Mouse (Mus musculus) CD4-positive, CD25-positive, alpha-beta regulatory T cell, adult 2 months (primary cell): ENCODE data around the gene Traf7.

Source experiments
- DNase-seq: peaks from one replicate; pipeline ENCODE4 v3.0.0-alpha.2; 2012; ENCODE audit warnings: low read depth, low spot score

The Traf7 gene

GRCm38 (mm10) chr17:24527723-24528559 is at the start of gene Traf7:
Gene Traf7 (minus strand): TSS chr17:24527938.
- DNase-seq, result peak; percentile 97

- no peak for DNase-seq
These were observed 46.1 kb upstream of the Traf7 start for GRCm38 (mm10) chr17:24573811-24574210.

GRCm38 (mm10) chr17:24572651-24573245 is 45.0 kb upstream of the Traf7 start:
- DNase-seq, result no peak

- DNase-seq, result no peak
These were observed 42.1 kb upstream of the Traf7 start for GRCm38 (mm10) chr17:24569837-24570236.

GRCm38 (mm10) chr17:24567034-24567779 is 39.5 kb upstream of the Traf7 start:
- no peak for DNase-seq

- no peak for DNase-seq
These were observed 38.1 kb upstream of the Traf7 start for GRCm38 (mm10) chr17:24565792-24566191.

- no peak for DNase-seq
These were observed 37.4 kb upstream of the Traf7 start for GRCm38 (mm10) chr17:24565092-24565491.

GRCm38 (mm10) chr17:24564422-24564821 is 36.7 kb upstream of the Traf7 start:
- no peak for DNase-seq

- no peak for DNase-seq
These were observed 35.9 kb upstream of the Traf7 start for GRCm38 (mm10) chr17:24563638-24564037.

- DNase-seq, result peak; percentile 16
These were observed 33.9 kb upstream of the Traf7 start for GRCm38 (mm10) chr17:24561592-24561991.

GRCm38 (mm10) chr17:24560301-24561028 is 32.7 kb upstream of the Traf7 start:
- DNase-seq, result no peak

- no peak for DNase-seq
These were observed 31.4 kb upstream of the Traf7 start for GRCm38 (mm10) chr17:24559146-24559545.

GRCm38 (mm10) chr17:24558600-24559099 is 30.9 kb upstream of the Traf7 start:
- DNase-seq, result peak; percentile 29

- DNase-seq, result no peak
These were observed 29.4 kb upstream of the Traf7 start for GRCm38 (mm10) chr17:24557091-24557490.

- DNase-seq, result no peak
These were observed 23.3 kb upstream of the Traf7 start for GRCm38 (mm10) chr17:24551050-24551444.

- peak; percentile 74 for DNase-seq
These were observed 22.8 kb upstream of the Traf7 start for GRCm38 (mm10) chr17:24550416-24551049.

- peak; percentile 100 for DNase-seq
These were observed 22.1 kb upstream of the Traf7 start, which contains the start of gene Pkd1 for GRCm38 (mm10) chr17:24549618-24550415. Gene Pkd1 (plus strand): TSS chr17:24549834.

GRCm38 (mm10) chr17:24548921-24549617 is 21.3 kb upstream of the Traf7 start:
- peak; percentile 80 for DNase-seq

- peak; percentile 76 for DNase-seq
These were observed 20.7 kb upstream of the Traf7 start for GRCm38 (mm10) chr17:24548435-24548834.
